Mouse (Mus musculus) limb, embryonic 10.5 days (tissue): ENCODE results near the gene Ankrd53. TPM values are rescaled to one million over a fixed set of nuclear protein-coding genes. Genes with fewer than 3 reads are reported as not detected.

Source experiments
- DNase-seq: peaks from one replicate; pipeline ENCODE4 v3.0.0-alpha.2; 2017; ENCODE audit warnings: low spot score
- H3K27ac ChIP-seq: fragments of 300-500 bp; sonication (generic); 2 replicates; pipeline ENCODE4 v1.5.1; 2016; ENCODE audit warnings: mild to moderate bottlenecking
- H3K27me3 ChIP-seq: fragments of 300-500 bp; sonication (generic); 2 replicates; pipeline ENCODE4 v1.6.1; 2016; ENCODE audit warnings: low read depth, mild to moderate bottlenecking; ENCODE audit not compliant: poor library complexity, severe bottlenecking
- H3K36me3 ChIP-seq: fragments of 300-500 bp; sonication (generic); 2 replicates; pipeline ENCODE4 v1.6.1; 2016; ENCODE audit warnings: mild to moderate bottlenecking, moderate library complexity
- H3K4me1 ChIP-seq: fragments of 300-500 bp; sonication (generic); 2 replicates; pipeline ENCODE4 v1.6.1; 2016
- H3K4me3 ChIP-seq: fragments of 300-500 bp; sonication (generic); 2 replicates; pipeline ENCODE4 v1.5.1; 2016; ENCODE audit warnings: mild to moderate bottlenecking, moderate library complexity
- H3K9me3 ChIP-seq: fragments of 300-500 bp; sonication (generic); replicated peaks from 2 replicates; pipeline ENCODE4 v1.6.1; 2016; ENCODE audit warnings: mild to moderate bottlenecking
- WGBS: fragments of 180-500 bp; shearing (Covaris S2); methylation state at CpG from one replicate; pipeline ENCODE4 v1.1.7; 2016; 5-methylcytosine and 5-hydroxymethylcytosine counted together
- polyA plus RNA-seq: library from polyadenylated mRNA; unstranded; fragments of >200 nt; fragmentation: Nextera tagmentation; extraction: Ambion mirVana; gene quantifications from 2 replicates; pipeline ENCODE4 v1.2.1, GENCODE M21; 2016

The Ankrd53 gene
- polyA plus RNA-seq, 1 experiment from 2014 or later = 0.28 TPM

DNA sequence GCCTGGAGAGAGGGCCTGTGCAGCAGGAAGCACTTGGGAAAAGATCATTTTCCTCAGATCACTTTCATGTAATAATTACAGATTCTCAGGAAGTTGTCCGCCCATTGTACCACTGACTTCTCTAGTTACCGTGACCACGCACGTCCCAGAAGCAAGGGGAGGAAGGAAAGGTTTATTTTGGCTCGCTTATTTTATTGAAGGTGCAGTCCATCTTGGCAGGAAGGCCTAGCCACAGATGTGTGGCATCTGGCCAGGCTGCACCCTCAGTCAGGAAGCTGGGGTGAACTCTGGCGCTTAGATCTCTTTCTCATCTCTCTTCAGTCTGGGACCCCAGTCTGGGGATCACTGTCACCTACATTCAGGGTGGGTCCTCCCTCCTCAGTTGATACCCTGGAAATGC lies 23.8 kb upstream of the Ankrd53 start:
- DNase-seq = no peak
- WGBS = 86% methylated on average over 6 of the region's 6 CpGs

DNA sequence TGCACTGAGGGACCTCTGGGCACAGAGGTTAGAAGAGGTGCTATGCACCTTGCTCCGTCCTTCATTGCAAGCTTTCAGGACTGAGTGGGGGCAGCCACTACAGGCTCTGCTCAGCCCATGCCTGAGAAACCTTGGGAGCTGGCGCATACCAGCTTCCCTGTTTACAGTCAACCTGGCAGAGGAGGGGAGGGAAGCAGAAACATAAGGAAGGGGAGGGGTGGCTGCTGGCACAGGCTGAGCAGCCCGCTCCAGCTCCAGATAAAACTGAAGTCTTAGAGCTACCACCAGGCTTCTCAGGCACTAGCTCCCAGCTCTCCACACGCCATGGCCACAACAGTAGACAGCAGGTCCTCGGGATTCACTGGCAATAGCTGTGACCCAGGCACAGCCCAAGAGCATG lies 19.7 kb upstream of the Ankrd53 start, which contains the start of gene Atp6v1b1:
Gene Atp6v1b1 (plus strand): TSS at position 230 of the 400 bp plus-strand sequence.
- Histone ChIP-seq H3K27ac (no peak within 1 kb of the TSS), H3K36me3 (no peaks in the 10 kb centered on the region), H3K4me1 (peaks cover 18% of the 10 kb centered on the region), H3K27me3 (peaks cover 61% of the 10 kb centered on the region), H3K4me3 (no peak within 1 kb of the TSS), H3K9me3 (no peaks in the 10 kb centered on the region)
- WGBS = 61% methylated on average over 5 of the region's 5 CpGs
- no peak for DNase-seq

More for the DNA sequence above, 23.8 kb upstream of the Ankrd53 start:
- H3K9me3 ChIP-seq = 0 out of 2 replicates have a peak, but pooled peaks cover 2% of the 10 kb centered on the region
- 0 out of 2 replicates have a peak, but pooled peaks cover 4% of the 10 kb centered on the region for H3K36me3 ChIP-seq
- H3K27ac ChIP-seq = no peak overlapping the region
- no peak overlapping the region for H3K4me3 ChIP-seq
- H3K4me1 ChIP-seq = peaks cover 8% of the 10 kb centered on the region
- H3K27me3 ChIP-seq = peaks cover 35% of the 10 kb centered on the region

DNA sequence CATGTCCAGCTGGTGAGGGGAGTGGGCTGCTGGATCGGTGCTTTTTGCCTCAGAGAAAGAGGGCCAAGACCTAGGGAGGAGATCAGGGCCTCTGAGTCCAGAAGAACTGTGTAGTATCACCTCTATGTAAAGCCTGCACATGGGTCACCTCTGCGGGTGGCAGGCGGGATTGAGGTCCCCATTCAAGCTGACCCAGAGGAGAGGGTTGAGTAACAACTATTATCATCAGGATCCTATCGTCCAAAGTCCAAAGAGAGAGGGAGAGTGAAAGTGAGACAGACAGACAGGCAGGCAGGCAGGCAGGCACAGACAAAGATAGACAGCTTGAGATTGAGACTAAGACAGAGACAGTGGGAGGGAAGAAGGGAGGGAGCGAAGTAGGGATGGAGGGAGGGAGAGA lies 19.2 kb upstream of the Ankrd53 start:
- H3K27ac ChIP-seq = no peak overlapping the region
- H3K9me3 ChIP-seq = no peaks in the 10 kb centered on the region
- H3K4me3 ChIP-seq = no peak overlapping the region
- no peaks in the 10 kb centered on the region for H3K36me3 ChIP-seq
- no peak for DNase-seq
- 62% methylated on average over 5 of the region's 5 CpGs for WGBS
- H3K4me1 ChIP-seq = peaks cover 18% of the 10 kb centered on the region
- peaks cover 64% of the 10 kb centered on the region for H3K27me3 ChIP-seq

DNA sequence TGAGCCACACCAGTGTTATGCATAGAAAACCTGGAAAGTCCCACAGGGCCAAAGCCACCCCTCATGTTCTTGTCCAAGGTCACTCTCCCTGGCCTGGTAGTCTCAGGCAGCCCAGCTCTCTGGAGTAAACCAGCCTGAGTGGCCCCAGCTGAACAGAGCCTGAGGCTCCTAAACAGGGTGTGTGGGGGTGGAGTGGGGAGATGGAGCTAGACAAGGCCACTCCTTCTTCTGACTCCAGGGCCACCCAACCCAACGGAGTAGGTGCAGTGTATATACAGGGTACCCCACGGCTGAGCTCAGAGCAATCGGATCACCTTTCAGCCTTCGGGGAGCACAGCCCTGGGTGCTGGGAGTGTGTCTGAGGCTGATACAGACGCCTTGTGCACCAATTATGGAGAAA lies 18.3 kb upstream of the Ankrd53 start:
- Histone ChIP-seq H3K4me3 (no peak overlapping the region), H3K4me1 (peaks cover 26% of the 10 kb centered on the region), H3K27ac (no peak overlapping the region), H3K36me3 (no peaks in the 10 kb centered on the region), H3K9me3 (no peaks in the 10 kb centered on the region), H3K27me3 (peaks cover 68% of the 10 kb centered on the region)
- WGBS = 72% methylated on average over 5 of the region's 5 CpGs
- DNase-seq = no peak

DNA sequence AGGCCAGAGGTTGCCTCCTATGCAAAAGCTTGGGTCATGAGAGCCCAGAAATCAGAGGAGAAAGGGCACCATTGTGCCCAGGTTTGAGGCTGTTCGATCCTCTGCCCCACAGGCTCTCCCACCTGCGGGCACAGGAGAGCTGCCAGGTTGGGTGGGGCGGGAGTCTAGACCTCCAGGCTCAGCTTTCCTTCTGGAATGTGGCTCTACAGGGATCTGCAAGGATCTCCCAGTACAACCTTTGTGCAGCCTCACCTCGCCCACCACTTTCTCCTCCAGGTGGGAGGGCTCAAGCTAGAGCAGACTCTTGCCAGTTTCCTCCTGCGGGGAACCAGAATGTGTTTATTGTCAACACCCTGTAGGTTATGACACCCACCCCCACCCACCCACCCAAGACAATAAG lies 17.9 kb upstream of the Ankrd53 start:
- Histone ChIP-seq H3K4me3 (no peak overlapping the region), H3K27me3 (peaks cover 68% of the 10 kb centered on the region), H3K4me1 (peaks cover 30% of the 10 kb centered on the region), H3K9me3 (no peaks in the 10 kb centered on the region), H3K36me3 (no peaks in the 10 kb centered on the region), H3K27ac (no peak overlapping the region)
- DNase-seq = no peak
- WGBS = 62% methylated on average over 5 of the region's 5 CpGs

DNA sequence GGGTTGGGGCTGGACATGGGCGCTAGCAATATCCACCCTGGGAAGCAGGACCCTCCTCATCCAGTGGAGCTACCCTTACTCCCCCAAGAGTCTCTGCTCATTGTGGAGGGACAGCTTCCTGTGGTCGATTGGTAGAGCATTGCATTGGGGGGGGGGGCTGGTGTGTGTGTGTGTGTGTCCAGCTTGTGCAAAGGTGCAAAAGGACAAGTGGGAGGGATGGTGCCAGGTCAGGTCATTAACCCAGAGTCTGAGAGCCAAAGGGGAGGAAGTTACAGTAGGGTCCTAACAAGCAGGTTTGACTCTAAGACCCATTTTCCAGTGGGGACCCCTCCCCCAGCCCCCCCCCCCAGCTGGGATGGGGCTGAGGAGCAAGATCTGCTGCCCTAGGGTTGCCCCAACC lies 17.0 kb upstream of the Ankrd53 start:
- peaks cover 40% of the 10 kb centered on the region for H3K4me1 ChIP-seq

DNA sequence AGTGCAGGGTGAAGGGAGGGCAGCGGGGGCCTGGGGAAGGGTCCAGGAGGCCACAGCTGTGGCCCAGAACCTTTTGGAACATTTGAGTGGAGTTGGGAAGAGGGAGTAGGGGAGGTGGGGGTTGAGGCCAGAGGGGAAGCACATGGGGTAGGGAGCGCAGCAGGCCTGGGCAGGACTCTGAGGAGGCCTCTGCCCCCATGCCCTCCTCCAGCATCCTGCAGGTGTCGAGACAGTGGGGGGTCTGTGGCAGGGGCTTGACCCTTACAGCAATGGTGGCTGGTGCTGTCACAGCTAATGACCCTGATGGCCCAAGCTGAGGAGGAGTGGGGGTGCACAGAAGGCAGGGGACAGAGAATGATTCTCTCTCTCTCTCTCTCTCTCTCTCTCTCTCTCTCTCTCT lies 13.2 kb upstream of the Ankrd53 start:
- Histone ChIP-seq H3K4me1 (peaks cover 51% of the 10 kb centered on the region), H3K4me3 (no peak overlapping the region), H3K27ac (peak overlapping the region; percentile 39; the same call in 1 of the 2 replicates), H3K36me3 (no peaks in the 10 kb centered on the region), H3K9me3 (no peaks in the 10 kb centered on the region), H3K27me3 (peaks cover 74% of the 10 kb centered on the region)
- 39% methylated on average over 3 of the region's 3 CpGs for WGBS
- no peak for DNase-seq

More for the DNA sequence above, 17.0 kb upstream of the Ankrd53 start:
- Histone ChIP-seq H3K27ac (no peak overlapping the region; the same call in 1 of the 2 replicates), H3K9me3 (no peaks in the 10 kb centered on the region), H3K27me3 (peaks cover 68% of the 10 kb centered on the region), H3K36me3 (no peaks in the 10 kb centered on the region), H3K4me3 (no peak overlapping the region)
- WGBS = 68% methylated on average over 2 of the region's 2 CpGs
- DNase-seq = no peak

DNA sequence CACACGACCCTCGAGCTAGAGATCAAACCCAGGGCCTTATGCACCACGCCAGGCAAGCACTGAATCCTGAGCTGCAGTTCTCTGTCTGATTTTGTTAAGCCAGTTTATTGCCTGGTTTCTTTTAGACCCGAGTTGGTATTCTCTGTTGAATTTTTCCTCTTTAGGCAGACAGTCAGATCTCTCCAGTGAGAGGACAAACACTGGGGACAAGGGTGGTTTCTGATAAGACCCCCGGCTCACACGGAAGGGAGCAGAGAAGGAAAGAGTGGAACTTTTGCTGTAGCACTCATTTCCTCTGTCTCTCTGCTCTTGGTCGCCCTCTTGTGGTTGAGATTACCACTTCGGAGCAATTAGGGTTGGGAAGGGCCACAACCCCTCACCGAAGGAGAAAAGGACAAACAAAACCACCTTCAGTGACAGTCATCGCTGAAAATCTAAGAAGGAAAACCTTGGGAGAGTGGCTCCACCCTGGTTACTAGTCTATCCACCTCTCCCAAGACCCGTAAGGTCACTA lies 12.2 kb upstream of the Ankrd53 start:
- Histone ChIP-seq H3K9me3 (no peaks in the 10 kb centered on the region), H3K36me3 (no peaks in the 10 kb centered on the region), H3K4me1 (peaks cover 45% of the 10 kb centered on the region), H3K27ac (peak overlapping the region; percentile 20; the same call in 1 of the 2 replicates), H3K27me3 (peaks cover 75% of the 10 kb centered on the region), H3K4me3 (no peak overlapping the region)
- 13% methylated on average over 11 of the region's 11 CpGs for WGBS
- peak; percentile 85 for DNase-seq

DNA sequence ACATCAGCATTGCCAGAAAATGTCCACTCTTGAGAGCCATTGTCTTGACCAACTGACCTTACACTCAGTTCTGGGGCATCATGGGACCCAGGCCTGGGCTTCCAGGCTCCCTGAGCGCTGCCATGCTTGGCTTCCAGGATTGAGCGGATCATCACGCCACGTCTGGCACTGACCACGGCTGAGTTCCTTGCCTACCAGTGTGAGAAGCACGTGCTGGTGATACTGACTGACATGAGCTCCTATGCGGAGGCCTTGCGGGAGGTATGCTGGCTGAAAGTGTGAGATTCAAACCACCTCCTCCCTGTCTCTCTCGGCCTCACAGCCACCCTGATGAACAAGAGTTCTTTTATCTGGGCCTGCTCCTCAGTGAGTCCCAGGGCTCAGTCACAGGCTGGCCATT lies 6.4 kb upstream of the Ankrd53 start:
- WGBS = 63% methylated on average over 9 of the region's 9 CpGs
- Histone ChIP-seq H3K36me3 (no peaks in the 10 kb centered on the region), H3K27me3 (peaks cover 99% of the 10 kb centered on the region), H3K27ac (no peak overlapping the region), H3K4me1 (peaks cover 20% of the 10 kb centered on the region), H3K9me3 (no peaks in the 10 kb centered on the region), H3K4me3 (no peak overlapping the region)
- no peak for DNase-seq

DNA sequence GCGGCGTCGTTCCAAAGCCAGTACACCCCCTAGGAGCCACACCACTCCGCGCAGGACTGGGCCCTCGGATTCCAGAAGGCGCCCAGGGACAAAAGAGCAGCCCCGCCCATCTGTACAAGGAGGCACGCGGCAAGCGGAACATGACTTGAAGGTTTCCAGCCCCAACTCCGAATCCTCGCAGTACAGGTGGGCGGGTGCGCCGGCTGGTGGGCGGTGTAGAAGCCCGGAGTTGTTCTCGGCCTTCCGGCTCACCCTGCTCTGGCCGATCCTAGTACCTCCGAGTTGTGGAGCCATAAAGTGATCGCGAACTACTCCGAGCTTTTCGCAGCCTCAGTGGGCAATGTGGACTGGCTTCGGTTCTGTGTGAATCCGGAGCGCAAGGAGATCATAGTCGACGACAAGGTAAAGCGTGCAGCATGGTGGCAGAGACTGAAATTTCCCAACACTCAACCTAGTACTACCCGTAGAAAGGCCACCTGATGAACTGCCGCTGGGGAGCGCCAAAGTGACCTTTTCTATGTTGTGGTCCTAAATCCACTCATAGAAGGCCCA lies 512 bp downstream of the Ankrd53 start:
- H3K27ac ChIP-seq = peak overlapping the region; percentile 54
- H3K27me3 ChIP-seq = peaks cover 77% of the 10 kb centered on the region
- WGBS = 2% methylated on average over 35 of the region's 35 CpGs
- H3K4me3 ChIP-seq = peak overlapping the region; percentile 48
- peak; percentile 67 for DNase-seq
- peaks cover 20% of the 10 kb centered on the region for H3K4me1 ChIP-seq
- H3K9me3 ChIP-seq = no peaks in the 10 kb centered on the region
- H3K36me3 ChIP-seq = peaks cover 2% of the 10 kb centered on the region

DNA sequence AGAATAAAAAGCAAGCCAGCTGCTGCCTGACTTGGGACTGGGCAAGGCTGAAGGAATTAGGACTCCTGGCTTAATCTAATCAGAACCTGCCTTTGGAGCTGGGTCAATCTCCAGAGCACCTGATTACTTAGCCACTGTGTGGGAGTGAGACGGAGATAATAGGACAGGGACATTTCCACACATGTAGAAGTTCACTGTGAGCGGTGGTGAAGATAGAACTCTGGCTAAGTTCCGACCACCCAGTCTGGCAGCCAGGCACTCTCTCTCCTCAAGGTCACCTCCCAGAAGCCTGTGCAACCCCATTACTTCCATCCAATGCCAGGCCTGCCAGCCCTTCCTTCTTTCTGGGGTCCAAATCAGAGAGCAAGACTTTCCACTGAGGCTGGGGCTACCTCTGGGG lies 4.5 kb downstream of the Ankrd53 start:
- H3K9me3 ChIP-seq = no peaks in the 10 kb centered on the region
- peaks cover 36% of the 10 kb centered on the region for H3K27me3 ChIP-seq
- no peak overlapping the region for H3K27ac ChIP-seq
- peaks cover 14% of the 10 kb centered on the region for H3K4me1 ChIP-seq
- H3K36me3 ChIP-seq = peaks cover 41% of the 10 kb centered on the region
- DNase-seq = no peak
- 89% methylated on average over 3 of the region's 3 CpGs for WGBS
- no peak overlapping the region for H3K4me3 ChIP-seq

DNA sequence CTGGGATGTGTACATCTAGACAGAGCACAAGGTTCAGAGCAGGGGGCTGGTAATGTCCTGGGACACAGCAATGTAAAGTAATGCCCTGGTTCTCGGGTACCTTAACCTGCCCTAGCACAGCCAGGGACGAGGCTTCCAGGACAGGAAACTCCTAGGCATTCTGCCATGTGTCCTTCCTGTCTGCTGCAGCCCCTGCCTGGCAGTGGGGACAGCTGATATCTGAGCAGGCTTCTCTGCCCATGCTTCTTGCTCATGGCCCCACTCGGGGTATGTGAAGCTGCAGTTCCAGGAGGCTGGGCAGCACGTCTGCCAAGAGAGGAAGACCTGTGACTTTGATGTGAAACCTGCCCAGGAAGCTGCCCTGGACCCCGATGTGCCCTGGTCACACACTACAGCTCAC lies 6.0 kb downstream of the Ankrd53 start:
- no peaks in the 10 kb centered on the region for H3K9me3 ChIP-seq
- H3K27me3 ChIP-seq = peaks cover 21% of the 10 kb centered on the region
- no peak overlapping the region for H3K4me3 ChIP-seq
- H3K36me3 ChIP-seq = peaks cover 53% of the 10 kb centered on the region
- no peak for DNase-seq
- no peak overlapping the region for H3K27ac ChIP-seq
- WGBS = 88% methylated on average over 5 of the region's 5 CpGs
- peaks cover 5% of the 10 kb centered on the region; the same call in 1 of the 2 replicates for H3K4me1 ChIP-seq

DNA sequence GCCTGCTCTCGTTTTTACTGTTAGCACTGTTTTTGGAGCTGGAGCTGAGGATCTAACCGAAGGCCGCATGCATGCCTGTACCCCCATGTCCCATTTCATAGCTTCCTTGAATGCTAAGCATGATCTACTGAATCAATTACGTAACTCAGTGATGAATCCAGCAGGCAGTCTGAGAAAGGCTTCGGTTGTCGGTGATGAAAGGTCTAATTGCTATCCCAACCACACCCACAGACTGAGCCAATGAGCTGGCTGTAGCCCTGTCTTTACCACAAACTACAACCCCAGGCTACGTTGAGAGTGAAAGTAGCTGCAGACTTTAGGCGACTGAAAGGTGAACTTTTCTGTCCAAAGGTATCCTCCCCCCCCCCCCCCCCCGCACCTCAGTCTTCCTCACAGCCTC lies 11.7 kb downstream of the Ankrd53 start:
- peak overlapping the region; percentile 75 for H3K4me3 ChIP-seq
- WGBS = 57% methylated on average over 9 of the region's 9 CpGs
- DNase-seq = no peak
- H3K27me3 ChIP-seq = no peaks in the 10 kb centered on the region
- no peak overlapping the region for H3K27ac ChIP-seq
- peaks cover 23% of the 10 kb centered on the region for H3K4me1 ChIP-seq
- H3K9me3 ChIP-seq = no peaks in the 10 kb centered on the region
- peaks cover 42% of the 10 kb centered on the region for H3K36me3 ChIP-seq
